Mouse (Mus musculus) lung, embryonic 16.5 days (tissue): ENCODE measurements at regions not wholly inside any gene's neighbourhood (a gene's known extent, or its start where the extent isn't known, plus 50 kb on each side); places are given as distances from the start of the nearest gene placed in this dataset.

Experiments
- ATAC-seq: fragments of 200-750 bp; cut with Nextera tagmentation; 2 replicates; pipeline ENCODE4 v1.8.0; 2017; ENCODE audit warnings: low read depth, mild to moderate bottlenecking, moderate library complexity
- H3K27ac ChIP-seq: fragments of 300-500 bp; sonication (generic); 2 replicates; pipeline ENCODE4 v1.5.1; 2014; ENCODE audit warnings: mild to moderate bottlenecking, control low read depth, low read length
- H3K27me3 ChIP-seq: fragments of 300-500 bp; sonication (generic); 2 replicates; pipeline ENCODE4 v1.6.1; 2014; ENCODE audit warnings: low read depth, low read length, mixed read lengths; ENCODE audit not compliant: control insufficient read depth, insufficient read depth
- H3K36me3 ChIP-seq: fragments of 300-500 bp; sonication (generic); 2 replicates; pipeline ENCODE4 v1.6.1; 2014; ENCODE audit warnings: low read length; ENCODE audit not compliant: control insufficient read depth, insufficient read depth
- H3K4me1 ChIP-seq: fragments of 300-500 bp; sonication (generic); replicated peaks from 2 replicates; pipeline ENCODE4 v1.6.1; 2014; ENCODE audit warnings: low read length, mixed read lengths; ENCODE audit not compliant: control insufficient read depth, insufficient read depth
- H3K4me2 ChIP-seq: fragments of 300-500 bp; sonication (generic); 2 replicates; pipeline ENCODE4 v1.6.1; 2014; ENCODE audit warnings: low read depth, low read length, control low read depth
- H3K4me3 ChIP-seq: fragments of 300-500 bp; sonication (generic); 2 replicates; pipeline ENCODE4 v1.5.1; 2014; ENCODE audit warnings: mild to moderate bottlenecking, low read length, control low read depth
- H3K9ac ChIP-seq: fragments of 300-500 bp; sonication (generic); 2 replicates; pipeline ENCODE4 v1.6.1; 2014; ENCODE audit warnings: low read length, control low read depth
- H3K9me3 ChIP-seq: fragments of 300-500 bp; sonication (generic); 2 replicates; pipeline ENCODE4 v1.6.1; 2016; ENCODE audit warnings: low read length; ENCODE audit not compliant: control insufficient read depth
- WGBS: fragments of 180-500 bp; shearing (Covaris S2); extraction: QIAGEN DNeasy Blood & Tissue Kit; methylation state at CpG from one replicate; pipeline ENCODE4 v1.1.7; 2014; 5-methylcytosine and 5-hydroxymethylcytosine counted together

DNA sequence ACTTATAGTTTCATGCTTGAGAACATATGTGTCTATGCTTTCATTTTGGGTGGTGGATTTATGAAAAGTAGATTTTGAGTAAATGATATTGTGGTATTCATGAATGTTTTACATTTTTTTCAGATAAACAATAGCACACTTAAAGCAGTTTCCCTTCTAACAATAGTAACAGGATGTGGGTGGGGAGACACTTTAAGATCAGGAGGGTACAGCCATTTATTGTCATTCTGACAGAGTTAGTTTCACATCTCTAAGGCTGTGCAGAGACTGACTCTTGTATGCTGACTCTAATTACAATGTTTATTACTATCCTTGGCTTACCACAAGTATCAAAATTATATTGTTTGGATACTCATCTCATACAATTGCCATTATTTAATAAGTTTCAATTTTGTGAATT lies 440.5 kb downstream of the Gbe1 start:
- Histone ChIP-seq H3K4me3 (no peak overlapping the region), H3K9me3 (no peaks in the 10 kb centered on the region), H3K27ac (no peak overlapping the region), H3K27me3 (no peaks in the 10 kb centered on the region), H3K9ac (no peak overlapping the region), H3K36me3 (no peaks in the 10 kb centered on the region), H3K4me2 (no peak overlapping the region), H3K4me1 (no peaks in the 10 kb centered on the region)
- no peak for ATAC-seq

DNA sequence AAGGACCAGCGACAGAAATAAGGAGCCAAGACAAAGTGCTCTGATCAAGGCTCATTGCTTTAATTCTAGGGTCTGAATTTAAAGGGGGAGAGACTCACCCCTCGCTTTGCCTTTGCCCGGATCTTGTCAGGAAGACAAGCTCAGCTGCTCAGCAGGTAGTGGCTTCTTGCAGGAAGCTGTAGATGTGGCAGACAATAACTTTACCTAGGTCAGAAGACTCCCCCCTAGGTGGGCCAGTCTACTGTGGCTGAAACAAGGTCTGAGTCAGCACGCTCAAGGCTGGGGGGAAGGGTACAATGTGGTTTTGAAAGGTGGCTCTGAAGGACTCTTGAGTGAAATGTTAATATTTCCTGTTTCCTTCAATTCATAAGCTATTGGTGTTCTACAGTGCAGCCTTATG lies 484.3 kb downstream of the Gbe1 start:
- Histone ChIP-seq H3K9me3 (no peaks in the 10 kb centered on the region), H3K4me2 (no peak overlapping the region), H3K9ac (no peak overlapping the region), H3K4me1 (no peaks in the 10 kb centered on the region), H3K4me3 (no peak overlapping the region), H3K36me3 (no peaks in the 10 kb centered on the region), H3K27ac (no peak overlapping the region), H3K27me3 (no peaks in the 10 kb centered on the region)
- 81% methylated on average over 4 of the region's 4 CpGs for WGBS
- ATAC-seq: no peak

DNA sequence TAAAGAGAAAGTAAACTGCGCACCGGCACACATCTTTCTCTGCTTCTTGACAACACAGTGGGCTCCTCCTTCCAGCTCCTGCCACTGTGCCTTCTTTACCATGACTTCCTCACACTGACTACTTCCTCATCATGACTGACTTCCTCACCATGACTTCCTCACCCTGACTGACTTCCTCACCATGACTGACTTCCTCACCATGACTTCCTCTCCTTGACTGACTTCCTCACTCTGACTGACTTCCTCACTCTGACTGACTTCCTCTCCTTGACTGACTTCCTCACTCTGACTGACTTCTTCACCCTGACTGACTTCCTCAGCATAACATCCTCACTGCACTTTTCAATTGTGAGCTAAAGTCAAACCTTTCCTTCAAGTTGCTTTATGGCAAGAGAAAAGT lies 489.8 kb downstream of the Gbe1 start:
- ATAC-seq: no peak
- Histone ChIP-seq H3K27me3 (no peaks in the 10 kb centered on the region), H3K4me2 (no peak overlapping the region), H3K27ac (no peak overlapping the region), H3K4me3 (no peak overlapping the region), H3K4me1 (no peaks in the 10 kb centered on the region), H3K36me3 (no peaks in the 10 kb centered on the region), H3K9ac (no peak overlapping the region), H3K9me3 (no peaks in the 10 kb centered on the region)
- WGBS: 86% methylated on average over 2 of the region's 2 CpGs

DNA sequence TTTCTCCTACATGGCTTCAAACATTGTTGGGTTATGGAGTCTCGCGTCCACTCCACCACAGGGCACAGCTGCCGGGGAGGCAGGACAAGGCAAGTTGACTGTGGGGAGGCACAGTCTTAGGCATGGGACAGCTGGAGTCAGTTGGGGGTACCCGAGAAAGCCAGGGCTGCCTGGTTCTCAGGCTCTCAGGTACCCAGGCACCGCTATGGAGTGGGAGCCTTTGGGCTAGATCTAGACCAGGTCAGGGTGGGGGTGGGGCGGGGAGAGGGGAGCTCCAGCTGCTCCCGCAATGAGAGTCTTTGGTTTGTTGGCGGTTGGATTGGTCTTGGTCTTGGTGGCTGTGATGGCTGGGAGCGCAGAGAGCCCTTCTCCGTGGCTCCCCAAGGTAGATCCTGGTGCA lies 512.2 kb downstream of the Gbe1 start:
- ATAC-seq: no peak
- Histone ChIP-seq H3K9ac (no peak overlapping the region), H3K4me3 (no peak overlapping the region), H3K27ac (no peak overlapping the region), H3K9me3 (no peaks in the 10 kb centered on the region), H3K36me3 (no peaks in the 10 kb centered on the region), H3K4me1 (no peaks in the 10 kb centered on the region), H3K4me2 (no peak overlapping the region), H3K27me3 (no peaks in the 10 kb centered on the region)
- 92% methylated on average over 10 of the region's 10 CpGs for WGBS

DNA sequence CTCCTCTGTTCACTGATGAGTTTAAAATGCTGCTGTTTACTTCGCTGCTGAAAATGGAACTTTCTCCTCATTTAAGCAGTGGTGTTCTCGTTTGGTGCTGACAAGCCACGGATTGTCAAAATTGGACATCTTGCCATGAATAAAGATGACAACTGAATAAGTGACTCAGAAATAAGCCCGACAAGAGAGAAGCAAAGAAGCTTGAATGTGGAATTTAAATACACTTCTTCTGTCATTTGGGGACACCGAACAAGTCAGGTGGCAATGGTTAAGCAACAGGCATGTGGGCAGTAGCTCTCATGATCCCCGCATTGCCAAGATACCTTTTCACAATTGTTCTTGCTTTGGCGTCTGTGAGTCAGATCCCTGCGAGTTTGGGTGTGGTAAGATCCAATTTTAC lies 521.3 kb downstream of the Gbe1 start:
- no peak overlapping the region for H3K9ac ChIP-seq
- ATAC-seq: no peak
- 81% methylated on average over 8 of the region's 8 CpGs for WGBS
- no peaks in the 10 kb centered on the region for H3K4me1 ChIP-seq
- H3K4me2 ChIP-seq: no peak overlapping the region
- no peaks in the 10 kb centered on the region for H3K27me3 ChIP-seq
- no peaks in the 10 kb centered on the region for H3K9me3 ChIP-seq
- no peaks in the 10 kb centered on the region for H3K36me3 ChIP-seq
- H3K27ac ChIP-seq: no peak overlapping the region
- H3K4me3 ChIP-seq: no peak overlapping the region

DNA sequence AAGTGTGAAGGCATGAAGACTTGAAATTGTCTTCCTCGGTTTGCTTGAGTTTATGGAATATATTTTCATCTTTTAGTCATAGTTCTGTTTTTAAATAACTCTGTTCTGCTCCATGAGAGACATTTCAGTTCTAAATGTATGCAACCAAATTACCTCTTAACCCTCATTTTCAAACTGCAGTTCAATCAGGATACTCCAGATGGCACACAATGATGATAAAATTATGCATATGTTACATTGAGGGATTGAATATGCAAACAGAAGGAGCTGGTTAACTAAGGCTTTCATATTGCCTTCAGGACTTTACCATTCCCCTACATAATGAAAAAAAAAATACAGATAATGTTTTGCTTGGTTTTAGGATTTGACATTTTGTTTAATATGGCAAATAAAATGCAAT lies 524.4 kb downstream of the Gbe1 start:
- Histone ChIP-seq H3K9me3 (no peaks in the 10 kb centered on the region), H3K27ac (no peak overlapping the region), H3K27me3 (no peaks in the 10 kb centered on the region), H3K4me3 (no peak overlapping the region), H3K36me3 (no peaks in the 10 kb centered on the region), H3K9ac (no peak overlapping the region), H3K4me1 (no peaks in the 10 kb centered on the region), H3K4me2 (no peak overlapping the region)
- WGBS: 73% methylated on average over 1 of the region's 1 CpGs
- ATAC-seq: no peak

DNA sequence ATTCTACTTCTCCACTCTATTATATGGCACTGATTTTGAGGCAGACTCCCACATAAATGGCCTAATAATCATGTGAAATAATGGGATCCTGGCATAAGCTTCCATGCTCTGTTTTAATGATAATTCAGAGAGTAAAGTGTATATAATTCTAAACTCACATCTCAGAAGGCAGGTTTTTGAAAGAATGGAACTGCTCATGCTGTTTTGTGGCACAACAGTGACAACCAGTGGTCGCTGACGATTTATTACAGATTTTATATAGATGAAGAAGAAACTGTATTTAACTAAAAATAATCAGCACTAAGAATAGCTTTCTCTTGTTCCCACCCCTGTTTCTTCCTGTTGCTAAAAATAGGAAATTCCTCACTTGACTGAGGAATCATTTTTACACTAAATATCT lies 554.5 kb downstream of the Gbe1 start:
- Histone ChIP-seq H3K9ac (no peak overlapping the region), H3K36me3 (no peaks in the 10 kb centered on the region), H3K4me3 (no peak overlapping the region), H3K27ac (no peak overlapping the region), H3K4me1 (no peaks in the 10 kb centered on the region), H3K27me3 (no peaks in the 10 kb centered on the region), H3K9me3 (no peaks in the 10 kb centered on the region), H3K4me2 (no peak overlapping the region)
- ATAC-seq: no peak
- 48% methylated on average over 2 of the region's 2 CpGs for WGBS

DNA sequence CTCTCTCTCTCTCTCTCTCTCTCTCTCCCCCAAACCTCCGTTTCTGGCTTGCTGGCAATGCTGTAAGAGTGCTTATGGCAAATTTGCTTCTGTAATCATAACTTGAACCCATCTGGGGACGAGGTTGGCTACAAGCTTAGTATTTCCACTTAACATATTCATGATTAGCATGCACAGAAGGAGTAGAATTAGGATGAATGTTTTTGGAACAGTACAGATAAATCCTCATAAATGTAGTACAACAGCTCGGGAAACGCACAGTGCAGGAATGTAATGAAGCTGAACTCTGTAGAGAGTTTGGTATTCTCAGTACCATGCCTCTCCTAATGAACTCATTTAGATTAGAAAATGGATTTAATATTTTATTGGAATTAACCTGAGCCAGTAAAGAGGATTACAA lies 555.5 kb downstream of the Gbe1 start:
- no peaks in the 10 kb centered on the region for H3K27me3 ChIP-seq
- WGBS: 54% methylated on average over 4 of the region's 4 CpGs

DNA sequence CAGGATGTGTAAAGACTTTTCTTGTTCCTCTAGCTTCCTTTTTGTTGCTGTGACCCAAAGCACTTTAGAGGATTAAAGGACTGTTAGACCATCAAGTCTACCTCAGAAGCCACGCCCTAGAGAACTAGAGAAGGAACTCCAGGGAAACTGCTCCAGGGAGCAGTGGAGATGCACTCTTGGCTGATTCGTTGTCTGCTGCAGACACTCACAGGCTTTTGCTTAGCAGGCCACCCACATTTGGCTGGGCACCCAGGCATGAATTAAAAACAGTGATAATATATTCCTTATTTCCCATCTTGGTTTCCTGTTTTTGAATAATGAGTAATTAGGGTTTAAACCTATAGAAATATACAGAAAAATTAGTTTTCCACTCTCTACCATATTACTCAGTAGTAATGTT lies 560.3 kb downstream of the Gbe1 start:
- WGBS: 33% methylated on average over 2 of the region's 2 CpGs
- Histone ChIP-seq H3K4me2 (no peak overlapping the region), H3K9ac (no peak overlapping the region), H3K36me3 (no peaks in the 10 kb centered on the region), H3K4me1 (no peaks in the 10 kb centered on the region), H3K9me3 (no peaks in the 10 kb centered on the region), H3K4me3 (no peak overlapping the region), H3K27me3 (no peaks in the 10 kb centered on the region), H3K27ac (no peak overlapping the region)
- no peak for ATAC-seq

More for the DNA sequence above, 555.5 kb downstream of the Gbe1 start:
- Histone ChIP-seq H3K36me3 (no peaks in the 10 kb centered on the region), H3K9me3 (no peaks in the 10 kb centered on the region), H3K4me2 (no peak overlapping the region), H3K4me3 (no peak overlapping the region), H3K9ac (no peak overlapping the region), H3K27ac (no peak overlapping the region), H3K4me1 (no peaks in the 10 kb centered on the region)
- ATAC-seq: no peak

DNA sequence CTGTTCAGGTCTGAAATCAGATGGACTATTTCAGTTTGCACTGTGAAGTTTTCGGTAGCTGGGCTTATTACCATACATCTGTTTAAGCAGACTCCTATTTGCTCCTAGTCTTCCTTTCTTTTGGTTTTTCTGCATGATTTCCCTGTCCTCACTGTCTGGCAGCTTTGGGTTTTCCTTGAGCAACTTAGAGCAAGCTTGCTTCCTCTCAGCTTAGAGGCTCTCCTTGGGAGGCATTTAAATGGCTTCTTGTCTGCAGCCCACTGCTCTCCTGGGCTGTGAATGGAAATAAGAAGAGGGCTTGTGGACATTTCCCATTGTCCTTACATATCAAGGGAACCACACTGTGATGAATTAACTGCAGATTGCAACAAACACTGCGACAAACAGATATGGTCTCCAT lies 566.9 kb downstream of the Gbe1 start:
- no peaks in the 10 kb centered on the region for H3K4me1 ChIP-seq
- no peak for ATAC-seq
- H3K27ac ChIP-seq: no peak overlapping the region
- 37% methylated on average over 2 of the region's 2 CpGs for WGBS
- no peaks in the 10 kb centered on the region for H3K9me3 ChIP-seq
- no peak overlapping the region for H3K4me3 ChIP-seq
- H3K9ac ChIP-seq: no peak overlapping the region
- no peak overlapping the region for H3K4me2 ChIP-seq
- H3K27me3 ChIP-seq: no peaks in the 10 kb centered on the region
- no peaks in the 10 kb centered on the region for H3K36me3 ChIP-seq
